Mouse (Mus musculus) hindbrain, postnatal 0 days (tissue): ENCODE measurements around the gene Fam213b. TPM values are rescaled to one million over a fixed set of nuclear protein-coding genes. Genes with fewer than 3 reads are reported as not detected.
A peak's percentile ranks its signal among the peaks of the same experiment; 100 is the strongest.

ENCODE experiments used
- ATAC-seq: fragments of 200-750 bp; cut with Nextera tagmentation; 2 replicates; pipeline ENCODE4 v1.8.0; 2017; ENCODE audit warnings: mild to moderate bottlenecking, moderate TSS enrichment, moderate library complexity
- DNase-seq: peaks from one replicate; pipeline ENCODE4 v3.0.0-alpha.2; 2015; ENCODE audit warnings: low spot score
- H3K27ac ChIP-seq: fragments of 300-500 bp; sonication (generic); 2 replicates; pipeline ENCODE4 v1.5.1; 2014; ENCODE audit warnings: mild to moderate bottlenecking
- H3K27me3 ChIP-seq: fragments of 300-500 bp; sonication (generic); 2 replicates; pipeline ENCODE4 v1.6.1; 2014; ENCODE audit warnings: low read length, mixed read lengths; ENCODE audit not compliant: insufficient read depth
- H3K36me3 ChIP-seq: fragments of 300-500 bp; sonication (generic); 2 replicates; pipeline ENCODE4 v1.6.1; 2014; ENCODE audit warnings: low read length, mixed read lengths; ENCODE audit not compliant: insufficient read depth
- H3K4me1 ChIP-seq: fragments of 300-500 bp; sonication (generic); 2 replicates; pipeline ENCODE4 v1.6.1; 2014; ENCODE audit warnings: antibody characterized with exemption, low read length, mixed read lengths; ENCODE audit not compliant: insufficient read depth
- H3K4me2 ChIP-seq: fragments of 300-500 bp; sonication (generic); 2 replicates; pipeline ENCODE4 v1.6.1; 2014; ENCODE audit warnings: low read depth, mild to moderate bottlenecking, low read length, moderate library complexity, mixed read lengths
- H3K4me3 ChIP-seq: fragments of 300-500 bp; sonication (generic); 2 replicates; pipeline ENCODE4 v1.5.1; 2014; ENCODE audit warnings: low read length
- H3K9ac ChIP-seq: fragments of 300-500 bp; sonication (generic); replicated peaks from 2 replicates; pipeline ENCODE4 v1.6.1; 2014; ENCODE audit warnings: mild to moderate bottlenecking, low read length, moderate library complexity, mixed read lengths
- H3K9me3 ChIP-seq: fragments of 300-500 bp; sonication (generic); 2 replicates; pipeline ENCODE4 v1.6.1; 2016; ENCODE audit warnings: low read length, mixed read lengths
- CTCF ChIP-seq: IDR thresholded peaks from 2 replicates; pipeline ENCODE4 v1.5.1; 2016; ENCODE audit warnings: antibody characterized with exemption, control low read depth, low read depth
- WGBS: fragments of 180-500 bp; shearing (Covaris S2); extraction: QIAGEN DNeasy Blood & Tissue Kit; methylation state at CpG from one replicate; pipeline ENCODE4 v1.1.7; 2014; 5-methylcytosine and 5-hydroxymethylcytosine counted together
- polyA plus RNA-seq: library from polyadenylated mRNA; unstranded; fragments of >200 nt; fragmentation: Nextera tagmentation; extraction: Ambion mirVana; gene quantifications from 2 replicates; pipeline ENCODE4 v1.2.1, GENCODE M21; 2015
- total RNA-seq: library from RNA; depleted of rRNA; stranded (reverse); fragments of >200 nt; gene quantifications from 2 replicates; pipeline ENCODE4 v1.2.3, GENCODE M21; 2014

Gene Fam213b
- total and polyA plus RNA-seq, 2 experiments from 2014 or later, result 33.5 to 83.8 TPM

DNA sequence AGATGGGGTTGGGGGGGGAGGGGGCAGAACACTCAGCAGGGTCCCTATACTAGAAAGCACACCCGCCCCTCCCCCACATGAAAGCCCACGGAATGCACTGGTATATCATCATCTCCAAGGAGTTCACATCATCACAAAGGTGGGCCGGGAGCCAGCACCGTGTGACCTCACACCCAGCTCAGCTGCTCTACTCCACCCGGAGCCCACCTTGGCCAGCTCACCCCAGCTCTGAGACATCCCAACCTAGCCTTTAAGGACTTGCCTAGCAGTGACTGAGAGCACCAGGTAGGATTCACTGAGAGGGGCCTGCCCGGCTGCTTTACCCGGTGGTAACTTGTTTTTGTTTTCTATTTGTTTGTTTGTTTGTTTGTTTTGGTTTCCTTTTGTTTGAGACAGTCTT is 29.5 kb downstream of the Fam213b start, which contains the start of gene Mmel1:
Gene Mmel1 (plus strand): TSS at position 146 of the 400 bp plus-strand sequence.
- DNase-seq (no peak), ATAC-seq (no peak)
- WGBS, result 84% methylated on average over 7 of the region's 7 CpGs
- H3K27me3 ChIP-seq, result no peaks in the 10 kb centered on the region
- no peaks in the 10 kb centered on the region for H3K9me3 ChIP-seq
- TF ChIP-seq CTCF, result no peak
- no peak within 1 kb of the TSS for H3K4me2 ChIP-seq
- H3K4me3 ChIP-seq, result no peak within 1 kb of the TSS
- no peaks in the 10 kb centered on the region for H3K36me3 ChIP-seq
- H3K27ac ChIP-seq, result no peak within 1 kb of the TSS
- H3K9ac ChIP-seq, result no peak within 1 kb of the TSS
- peaks cover 5% of the 10 kb centered on the region for H3K4me1 ChIP-seq

- no peaks in the 10 kb centered on the region for H3K27me3 ChIP-seq
- H3K36me3 ChIP-seq, result no peaks in the 10 kb centered on the region
- no peak for TF ChIP-seq CTCF
- H3K4me2 ChIP-seq, result no peak overlapping the region
- no peak overlapping the region for H3K9ac ChIP-seq
- H3K9me3 ChIP-seq, result no peaks in the 10 kb centered on the region
- DNase-seq, result no peak
- no peak overlapping the region for H3K27ac ChIP-seq
- peaks cover 9% of the 10 kb centered on the region for H3K4me1 ChIP-seq
- no peak for ATAC-seq
- no peak overlapping the region for H3K4me3 ChIP-seq
- WGBS, result 82% methylated on average over 6 of the region's 6 CpGs
Measured at GRCm38 (mm10) chr4:154867257-154867656, 31.7 kb downstream of the Fam213b start.

DNA sequence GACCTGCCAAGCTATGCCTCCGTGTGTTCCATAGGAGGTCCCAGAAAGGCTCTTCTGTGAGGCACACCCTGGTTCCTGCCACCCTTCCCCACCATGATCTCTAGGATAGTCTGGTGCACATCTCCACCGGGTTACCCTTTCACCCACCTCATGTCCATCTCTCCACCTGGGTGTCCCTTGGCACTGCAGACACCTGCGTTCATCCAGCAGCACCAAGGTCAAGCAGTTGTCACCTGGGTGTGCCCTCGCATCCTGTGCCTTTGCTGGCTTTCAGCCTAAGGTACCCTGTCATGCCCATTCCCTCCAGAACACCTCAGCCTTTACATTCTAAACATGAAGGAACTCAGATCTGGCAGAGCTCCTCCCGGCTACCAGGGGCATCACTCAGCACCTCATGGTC is 32.5 kb downstream of the Fam213b start:
- peaks cover 9% of the 10 kb centered on the region for H3K4me1 ChIP-seq
- H3K9me3 ChIP-seq, result no peaks in the 10 kb centered on the region
- no peak for ATAC-seq
- no peak for DNase-seq
- no peak overlapping the region for H3K9ac ChIP-seq
- no peak overlapping the region for H3K4me2 ChIP-seq
- no peak overlapping the region for H3K27ac ChIP-seq
- H3K27me3 ChIP-seq, result no peaks in the 10 kb centered on the region
- no peak overlapping the region for H3K4me3 ChIP-seq
- no peak for TF ChIP-seq CTCF
- no peaks in the 10 kb centered on the region for H3K36me3 ChIP-seq
- 93% methylated on average over 5 of the region's 5 CpGs for WGBS

GRCm38 (mm10) chr4:154864961-154865760 is 33.8 kb downstream of the Fam213b start:
- Histone ChIP-seq H3K4me1 (peaks cover 9% of the 10 kb centered on the region), H3K4me3 (no peak overlapping the region; the same call in 1 of the 2 replicates), H3K9me3 (no peaks in the 10 kb centered on the region), H3K27me3 (no peaks in the 10 kb centered on the region), H3K27ac (peak overlapping the region; percentile 68; the same call in 1 of the 2 replicates), H3K36me3 (no peaks in the 10 kb centered on the region), H3K9ac (peak overlapping the region; percentile 35), H3K4me2 (peak overlapping the region; percentile 59; the same call in 1 of the 2 replicates)
- 74% methylated on average over 18 of the region's 18 CpGs for WGBS
- DNase-seq (no peak), ATAC-seq (no peak)
- no peak for TF ChIP-seq CTCF

- peak overlapping the region; percentile 68; the same call in 1 of the 2 replicates for H3K27ac ChIP-seq
- peak; percentile 92 for ATAC-seq
- 1% methylated on average over 18 of the region's 18 CpGs for WGBS
- H3K9me3 ChIP-seq, result no peaks in the 10 kb centered on the region
- H3K4me1 ChIP-seq, result peaks cover 9% of the 10 kb centered on the region
- no peaks in the 10 kb centered on the region for H3K27me3 ChIP-seq
- peak; percentile 66 for TF ChIP-seq CTCF
- peak overlapping the region; percentile 59 for H3K4me2 ChIP-seq
- no peaks in the 10 kb centered on the region for H3K36me3 ChIP-seq
- peak overlapping the region; percentile 35 for H3K9ac ChIP-seq
- peak; percentile 98 for DNase-seq
- peak overlapping the region; percentile 38 for H3K4me3 ChIP-seq
Measured at GRCm38 (mm10) chr4:154864271-154864771, 34.6 kb downstream of the Fam213b start.

- no peak overlapping the region for H3K4me2 ChIP-seq
- H3K27ac ChIP-seq, result peak overlapping the region; percentile 68; the same call in 1 of the 2 replicates
- no peaks in the 10 kb centered on the region for H3K27me3 ChIP-seq
- H3K36me3 ChIP-seq, result no peaks in the 10 kb centered on the region
- H3K4me1 ChIP-seq, result peaks cover 9% of the 10 kb centered on the region
- H3K4me3 ChIP-seq, result no peak overlapping the region
- DNase-seq (no peak), ATAC-seq (no peak)
- H3K9ac ChIP-seq, result no peak overlapping the region
- WGBS, result 83% methylated on average over 3 of the region's 3 CpGs
- TF ChIP-seq CTCF, result no peak
- H3K9me3 ChIP-seq, result no peaks in the 10 kb centered on the region
Measured at GRCm38 (mm10) chr4:154863436-154863935, 35.4 kb downstream of the Fam213b start.
